Mouse (Mus musculus) midbrain, embryonic 11.5 days (tissue): Measurements from ENCODE around the gene Sh3gl3. TPM values are rescaled to one million over a fixed set of nuclear protein-coding genes. Genes with fewer than 3 reads are reported as not detected.

ENCODE experiments used
- ATAC-seq: fragments of 200-750 bp; cut with Nextera tagmentation; 2 replicates; pipeline ENCODE4 v1.8.0; 2017; ENCODE audit warnings: moderate TSS enrichment, moderate library complexity; ENCODE audit not compliant: low FRiP score
- DNase-seq: peaks from one replicate; pipeline ENCODE4 v3.0.0; 2015; ENCODE audit warnings: low spot score; ENCODE audit errors: missing footprints
- H3K27ac ChIP-seq: fragments of 300-500 bp; sonication (generic); 2 replicates; pipeline ENCODE4 v1.5.1; 2014; ENCODE audit warnings: low read depth, low read length
- H3K27me3 ChIP-seq: fragments of 300-500 bp; sonication (generic); 2 replicates; pipeline ENCODE4 v1.6.1; 2014; ENCODE audit warnings: mild to moderate bottlenecking, low read length, moderate library complexity, mixed read lengths; ENCODE audit not compliant: control insufficient read depth, insufficient read depth
- H3K36me3 ChIP-seq: fragments of 300-500 bp; sonication (generic); 2 replicates; pipeline ENCODE4 v1.6.1; 2014; ENCODE audit warnings: mild to moderate bottlenecking, low read length, moderate library complexity, mixed read lengths; ENCODE audit not compliant: control insufficient read depth, insufficient read depth
- H3K4me1 ChIP-seq: fragments of 300-500 bp; sonication (generic); 2 replicates; pipeline ENCODE4 v1.6.1; 2014; ENCODE audit warnings: low read length; ENCODE audit not compliant: control insufficient read depth, insufficient read depth
- H3K4me2 ChIP-seq: fragments of 300-500 bp; sonication (generic); 2 replicates; pipeline ENCODE4 v1.6.1; 2014; ENCODE audit warnings: mild to moderate bottlenecking, moderate library complexity
- H3K4me3 ChIP-seq: fragments of 300-500 bp; sonication (generic); 2 replicates; pipeline ENCODE4 v1.5.1; 2014; ENCODE audit warnings: low read depth, low read length
- H3K9ac ChIP-seq: fragments of 300-500 bp; sonication (generic); 2 replicates; pipeline ENCODE4 v1.6.1; 2014; ENCODE audit warnings: low read length
- H3K9me3 ChIP-seq: fragments of 300-500 bp; sonication (generic); 2 replicates; pipeline ENCODE4 v1.6.1; 2016; ENCODE audit warnings: low read length; ENCODE audit not compliant: control insufficient read depth
- WGBS: fragments of 180-500 bp; shearing (Covaris S2); extraction: QIAGEN DNeasy Blood & Tissue Kit; methylation state at CpG from one replicate; pipeline ENCODE4 v1.1.7; 2014; 5-methylcytosine and 5-hydroxymethylcytosine counted together
- polyA plus RNA-seq: library from polyadenylated mRNA; unstranded; fragments of >200 nt; fragmentation: Nextera tagmentation; extraction: Ambion mirVana; gene quantifications from 2 replicates; pipeline ENCODE4 v1.2.1, GENCODE M21; 2014

Sh3gl3 gene
- polyA plus RNA-seq, 1 experiment from 2014 or later = 16.4 TPM

- no peaks in the 10 kb centered on the region for H3K36me3 ChIP-seq
- H3K9ac ChIP-seq = no peak overlapping the region
- H3K27me3 ChIP-seq = no peaks in the 10 kb centered on the region
- H3K4me3 ChIP-seq = no peak overlapping the region
- no peak overlapping the region for H3K4me2 ChIP-seq
- H3K4me1 ChIP-seq = no peaks in the 10 kb centered on the region
- WGBS = 72% methylated on average over 10 of the region's 10 CpGs
- no peak overlapping the region for H3K27ac ChIP-seq
- DNase-seq (peak; percentile 75), ATAC-seq (no peak)
- no peaks in the 10 kb centered on the region for H3K9me3 ChIP-seq
Measured at GRCm38 (mm10) chr7:82248953-82249695, 75.5 kb downstream of the Sh3gl3 start.

- ATAC-seq (no peak), DNase-seq (no peak)
- WGBS = 96% methylated on average over 1 of the region's 1 CpGs
Measured at GRCm38 (mm10) chr7:82253309-82253708, 79.7 kb downstream of the Sh3gl3 start.

GRCm38 (mm10) chr7:82256936-82257335, 83.3 kb downstream of the Sh3gl3 start:
- DNase-seq (no peak), ATAC-seq (no peak)
- 71% methylated on average over 6 of the region's 6 CpGs for whole genome bisulfite sequencing
- H3K4me3 ChIP-seq = no peak overlapping the region
- H3K9me3 ChIP-seq = no peaks in the 10 kb centered on the region
- H3K4me1 ChIP-seq = no peaks in the 10 kb centered on the region
- no peaks in the 10 kb centered on the region for H3K27me3 ChIP-seq
- H3K27ac ChIP-seq = no peak overlapping the region
- H3K9ac ChIP-seq = no peak overlapping the region
- H3K36me3 ChIP-seq = no peaks in the 10 kb centered on the region
- H3K4me2 ChIP-seq = no peak overlapping the region

More at GRCm38 (mm10) chr7:82253309-82253708, 79.7 kb downstream of the Sh3gl3 start:
- H3K4me1 ChIP-seq = no peaks in the 10 kb centered on the region
- no peak overlapping the region for H3K4me2 ChIP-seq
- no peak overlapping the region for H3K9ac ChIP-seq
- no peaks in the 10 kb centered on the region for H3K27me3 ChIP-seq
- H3K36me3 ChIP-seq = no peaks in the 10 kb centered on the region
- H3K9me3 ChIP-seq = no peaks in the 10 kb centered on the region
- H3K4me3 ChIP-seq = no peak overlapping the region
- H3K27ac ChIP-seq = no peak overlapping the region

- Histone ChIP-seq H3K27me3 (no peaks in the 10 kb centered on the region), H3K9ac (no peak overlapping the region), H3K4me1 (no peaks in the 10 kb centered on the region), H3K36me3 (no peaks in the 10 kb centered on the region), H3K27ac (no peak overlapping the region), H3K4me3 (no peak overlapping the region), H3K4me2 (no peak overlapping the region), H3K9me3 (no peaks in the 10 kb centered on the region)
- ATAC-seq (no peak), DNase-seq (no peak)
- 94% methylated on average over 4 of the region's 4 CpGs for WGBS
Measured at GRCm38 (mm10) chr7:82257530-82257929, 83.9 kb downstream of the Sh3gl3 start.

- Histone ChIP-seq H3K27ac (no peak overlapping the region), H3K27me3 (no peaks in the 10 kb centered on the region), H3K4me2 (no peak overlapping the region), H3K4me3 (no peak overlapping the region), H3K36me3 (no peaks in the 10 kb centered on the region), H3K9me3 (no peaks in the 10 kb centered on the region), H3K4me1 (no peaks in the 10 kb centered on the region), H3K9ac (no peak overlapping the region)
- no peak for ATAC-seq
- peak; percentile 90 for DNase-seq
- WGBS = 69% methylated on average over 6 of the region's 6 CpGs
Measured at GRCm38 (mm10) chr7:82260210-82260609, 86.6 kb downstream of the Sh3gl3 start.

GRCm38 (mm10) chr7:82263141-82263540, 89.5 kb downstream of the Sh3gl3 start:
- Histone ChIP-seq H3K4me3 (no peak overlapping the region), H3K27ac (no peak overlapping the region), H3K4me2 (no peak overlapping the region), H3K9me3 (no peaks in the 10 kb centered on the region), H3K4me1 (no peaks in the 10 kb centered on the region), H3K27me3 (no peaks in the 10 kb centered on the region), H3K9ac (no peak overlapping the region), H3K36me3 (no peaks in the 10 kb centered on the region)
- WGBS = 20% methylated on average over 8 of the region's 8 CpGs
- DNase-seq (peak; percentile 88), ATAC-seq (no peak)

- no peaks in the 10 kb centered on the region for H3K4me1 ChIP-seq
- H3K4me3 ChIP-seq = no peak overlapping the region
- no peak overlapping the region for H3K27ac ChIP-seq
- 79% methylated on average over 2 of the region's 2 CpGs for WGBS
- DNase-seq = no peak
- ATAC-seq = no peak
- H3K9ac ChIP-seq = no peak overlapping the region
- H3K36me3 ChIP-seq = no peaks in the 10 kb centered on the region
- H3K27me3 ChIP-seq = no peaks in the 10 kb centered on the region
- no peaks in the 10 kb centered on the region for H3K9me3 ChIP-seq
- H3K4me2 ChIP-seq = no peak overlapping the region
Measured at GRCm38 (mm10) chr7:82264119-82264518, 90.5 kb downstream of the Sh3gl3 start.

- ATAC-seq (no peak), DNase-seq (no peak)
- no peaks in the 10 kb centered on the region for H3K4me1 ChIP-seq
- H3K9me3 ChIP-seq = no peaks in the 10 kb centered on the region
- no peak overlapping the region for H3K4me2 ChIP-seq
- H3K9ac ChIP-seq = no peak overlapping the region
- H3K36me3 ChIP-seq = no peaks in the 10 kb centered on the region
- H3K27me3 ChIP-seq = no peaks in the 10 kb centered on the region
- H3K4me3 ChIP-seq = no peak overlapping the region
- H3K27ac ChIP-seq = no peak overlapping the region
- 85% methylated on average over 4 of the region's 4 CpGs for WGBS
Measured at GRCm38 (mm10) chr7:82265365-82265764, 91.7 kb downstream of the Sh3gl3 start.

- WGBS = 0% methylated on average over 1 of the region's 1 CpGs
Measured at GRCm38 (mm10) chr7:82269948-82270347, 96.3 kb downstream of the Sh3gl3 start.

More at GRCm38 (mm10) chr7:82269948-82270347, 96.3 kb downstream of the Sh3gl3 start:
- no peaks in the 10 kb centered on the region for H3K4me1 ChIP-seq
- ATAC-seq = no peak
- no peaks in the 10 kb centered on the region for H3K27me3 ChIP-seq
- H3K4me2 ChIP-seq = no peak overlapping the region
- no peaks in the 10 kb centered on the region for H3K36me3 ChIP-seq
- no peaks in the 10 kb centered on the region for H3K9me3 ChIP-seq
- no peak for DNase-seq
- H3K4me3 ChIP-seq = no peak overlapping the region
- no peak overlapping the region for H3K9ac ChIP-seq
- no peak overlapping the region for H3K27ac ChIP-seq
